Mouse (Mus musculus) CH12.LX (cell line): ENCODE measurements at regions not wholly inside any gene's neighbourhood (a gene's known extent, or its start where the extent isn't known, plus 50 kb on each side); places are given as distances from the start of the nearest gene placed in this dataset.
A peak's percentile ranks its signal among the peaks of the same experiment; 100 is the strongest.

ENCODE experiments used
- DNase-seq: peaks from one replicate; pipeline ENCODE4 v3.0.0-alpha.2; 2013; ENCODE audit errors: extremely low read depth
- H3K27ac ChIP-seq: 2 replicates; pipeline ENCODE4 v1.5.1; 2012; ENCODE audit warnings: low read depth, mild to moderate bottlenecking, control low read depth, moderate library complexity; ENCODE audit not compliant: insufficient read depth
- H3K27me3 ChIP-seq: replicated peaks from 2 replicates; pipeline ENCODE3; 2012; ENCODE audit warnings: inconsistent platforms
- H3K36me3 ChIP-seq, 2 experiments: replicated peaks in 1 of 2; 2 replicates each; pipeline versions ENCODE3 to v1.6.1; 2012; ENCODE audit warnings: inconsistent platforms in 1 of 2, low read length in 1 of 2, mild to moderate bottlenecking in 1 of 2, mixed read lengths in 1 of 2, moderate library complexity in 1 of 2; ENCODE audit not compliant: control insufficient read depth in 1 of 2, insufficient read depth in 1 of 2
- H3K4me1 ChIP-seq, 2 experiments: 2 replicates each; pipeline ENCODE4 v1.6.1; 2012; ENCODE audit warnings: inconsistent platforms in 1 of 2, moderate library complexity in 1 of 2; ENCODE audit not compliant: insufficient read depth in 2 of 2, control insufficient read depth in 1 of 2
- H3K4me2 ChIP-seq: 2 replicates; pipeline ENCODE4 v1.6.1; 2012; ENCODE audit warnings: low read depth, mild to moderate bottlenecking, control low read depth; ENCODE audit not compliant: poor library complexity, insufficient read depth, severe bottlenecking
- H3K4me3 ChIP-seq, 3 experiments: fragments of 150-350 bp in 1 of 3; sonication (generic) in 1 of 3; replicated peaks in 1 of 3; 2 replicates each; pipeline versions ENCODE3 to v1.5.1; 2011 to 2012; ENCODE audit warnings: low read depth in 2 of 3, low read length in 2 of 3, mild to moderate bottlenecking in 2 of 3, moderate library complexity in 2 of 3, control low read depth in 1 of 3, improper control_type of control experiment in 1 of 3, inconsistent platforms in 1 of 3, mixed read lengths in 1 of 3; ENCODE audit not compliant: poor library complexity in 1 of 3
- H3K79me2 ChIP-seq: replicated peaks from 2 replicates; pipeline ENCODE4 v1.6.1; 2012; ENCODE audit warnings: mild to moderate bottlenecking, moderate library complexity; ENCODE audit not compliant: control insufficient read depth, poor library complexity, insufficient read depth, severe bottlenecking; ENCODE audit errors: extremely low read depth
- H3K9ac ChIP-seq: 2 replicates; pipeline ENCODE4 v1.6.1; 2012; ENCODE audit warnings: low read depth, mild to moderate bottlenecking, control low read depth, moderate library complexity; ENCODE audit not compliant: insufficient read depth
- H3K9me3 ChIP-seq: replicated peaks from 2 replicates; pipeline ENCODE3; 2012; ENCODE audit warnings: low read length, inconsistent platforms, mixed read lengths
- BHLHE40 ChIP-seq: IDR thresholded peaks from 2 replicates; pipeline ENCODE4 v1.6.1; 2011; ENCODE audit warnings: mild to moderate bottlenecking, low read depth, low read length, improper control_type of control experiment
- CHD1 ChIP-seq: IDR thresholded peaks from 2 replicates; pipeline ENCODE4 v1.6.1; 2012; ENCODE audit warnings: low read depth, low read length, improper control_type of control experiment, inconsistent platforms
- CHD2 ChIP-seq: IDR thresholded peaks from 2 replicates; pipeline ENCODE4 v1.6.1; 2011; ENCODE audit warnings: low read length, improper control_type of control experiment
- CTCF ChIP-seq, 2 experiments: IDR thresholded peaks in 1 of 2; conservative IDR thresholded peaks in 1 of 2; 2 replicates each; pipeline ENCODE4 v1.5.1; 2011 to 2012; ENCODE audit warnings: low read depth in 2 of 2, low read length in 2 of 2, improper control_type of control experiment in 1 of 2, inconsistent platforms in 1 of 2, mild to moderate bottlenecking in 1 of 2, moderate library complexity in 1 of 2
- E2F4 ChIP-seq: IDR thresholded peaks from 2 replicates; pipeline ENCODE4 v1.6.1; 2011; ENCODE audit warnings: low read depth, low read length, improper control_type of control experiment; ENCODE audit not compliant: insufficient replicate concordance
- ELF1 ChIP-seq: IDR thresholded peaks from 2 replicates; pipeline ENCODE4 v1.6.1; 2014; ENCODE audit warnings: low read depth, mild to moderate bottlenecking, inconsistent platforms, low read length, improper control_type of control experiment
- EP300 ChIP-seq: IDR thresholded peaks from 2 replicates; pipeline ENCODE4 v1.6.1; 2011; ENCODE audit warnings: low read length, improper control_type of control experiment
- ETS1 ChIP-seq: conservative IDR thresholded peaks from 2 replicates; pipeline ENCODE4 v1.6.1; 2012; ENCODE audit warnings: low read depth, mild to moderate bottlenecking, inconsistent platforms, low read length, improper control_type of control experiment, moderate library complexity
- GABPA ChIP-seq: IDR thresholded peaks from 2 replicates; pipeline ENCODE4 v1.6.1; 2012; ENCODE audit warnings: low read depth, low read length, improper control_type of control experiment, inconsistent platforms; ENCODE audit not compliant: insufficient replicate concordance
- HCFC1 ChIP-seq: IDR thresholded peaks from 2 replicates; pipeline ENCODE4 v1.6.1; 2012; ENCODE audit warnings: low read depth, mild to moderate bottlenecking, inconsistent platforms, low read length, improper control_type of control experiment
- IRF4 ChIP-seq: IDR thresholded peaks from 2 replicates; pipeline ENCODE4 v1.6.1; 2014; ENCODE audit warnings: low read depth, mild to moderate bottlenecking, inconsistent platforms, low read length, improper control_type of control experiment
- JUN ChIP-seq: IDR thresholded peaks from 2 replicates; pipeline ENCODE4 v1.6.1; 2011; ENCODE audit warnings: low read depth, mild to moderate bottlenecking, low read length, improper control_type of control experiment, moderate library complexity; ENCODE audit not compliant: insufficient read depth
- JUND ChIP-seq: conservative IDR thresholded peaks from 2 replicates; pipeline ENCODE4 v1.6.1; 2011; ENCODE audit warnings: low read depth, low read length, improper control_type of control experiment
- KAT2A ChIP-seq: IDR thresholded peaks from 2 replicates; pipeline ENCODE4 v1.6.1; 2012; ENCODE audit warnings: low read length, improper control_type of control experiment, inconsistent platforms; ENCODE audit not compliant: insufficient replicate concordance
- MAX ChIP-seq: IDR thresholded peaks from 2 replicates; pipeline ENCODE4 v1.6.1; 2011; ENCODE audit warnings: low read length, improper control_type of control experiment
- MAZ ChIP-seq: IDR thresholded peaks from 2 replicates; pipeline ENCODE4 v1.6.1; 2012; ENCODE audit warnings: low read depth, mild to moderate bottlenecking, inconsistent platforms, low read length, improper control_type of control experiment, moderate library complexity
- MEF2A ChIP-seq: IDR thresholded peaks from 2 replicates; pipeline ENCODE4 v1.6.1; 2014; ENCODE audit warnings: low read depth, mild to moderate bottlenecking, inconsistent platforms, low read length, improper control_type of control experiment, borderline replicate concordance
- MXI1 ChIP-seq: IDR thresholded peaks from 2 replicates; pipeline ENCODE4 v1.6.1; 2011; ENCODE audit warnings: mild to moderate bottlenecking, low read depth, low read length, improper control_type of control experiment
- MYC ChIP-seq: IDR thresholded peaks from 2 replicates; pipeline ENCODE4 v1.6.1; 2011; ENCODE audit warnings: low read depth, mild to moderate bottlenecking, improper control_type of control experiment, low read length
- NELFE ChIP-seq: IDR thresholded peaks from 2 replicates; pipeline ENCODE4 v1.6.1; 2011; ENCODE audit warnings: low read depth, low read length, improper control_type of control experiment
- NRF1 ChIP-seq: IDR thresholded peaks from 2 replicates; pipeline ENCODE4 v1.6.1; 2014; ENCODE audit warnings: low read depth, mild to moderate bottlenecking, inconsistent platforms, low read length, improper control_type of control experiment, moderate library complexity
- POLR2A ChIP-seq: IDR thresholded peaks from 2 replicates; pipeline ENCODE4 v1.6.1; 2011; ENCODE audit warnings: low read depth, mild to moderate bottlenecking, improper control_type of control experiment, low read length
- POLR2AphosphoS2 ChIP-seq: IDR thresholded peaks from 2 replicates; pipeline ENCODE4 v1.6.1; 2011; ENCODE audit warnings: low read depth, low read length, improper control_type of control experiment
- RAD21 ChIP-seq: IDR thresholded peaks from 2 replicates; pipeline ENCODE4 v1.6.1; 2011; ENCODE audit warnings: low read depth, mild to moderate bottlenecking, low read length, improper control_type of control experiment, moderate library complexity
- RCOR1 ChIP-seq: conservative IDR thresholded peaks from 2 replicates; pipeline ENCODE4 v1.6.1; 2012; ENCODE audit warnings: low read depth, mild to moderate bottlenecking, inconsistent platforms, low read length, improper control_type of control experiment
- SIN3A ChIP-seq: IDR thresholded peaks from 2 replicates; pipeline ENCODE4 v1.6.1; 2012; ENCODE audit warnings: low read length, improper control_type of control experiment, inconsistent platforms
- SMC3 ChIP-seq: IDR thresholded peaks from 2 replicates; pipeline ENCODE4 v1.6.1; 2011; ENCODE audit warnings: low read depth, low read length, improper control_type of control experiment
- TCF12 ChIP-seq: IDR thresholded peaks from 2 replicates; pipeline ENCODE4 v1.6.1; 2014; ENCODE audit warnings: low read depth, mild to moderate bottlenecking, inconsistent platforms, low read length, improper control_type of control experiment
- UBTF ChIP-seq: IDR thresholded peaks from 2 replicates; pipeline ENCODE4 v1.6.1; 2012; ENCODE audit warnings: low read depth, mild to moderate bottlenecking, inconsistent platforms, low read length, improper control_type of control experiment, moderate library complexity
- USF2 ChIP-seq: conservative IDR thresholded peaks from 2 replicates; pipeline ENCODE4 v1.6.1; 2011; ENCODE audit warnings: low read depth, low read length, improper control_type of control experiment
- ZC3H11A ChIP-seq: IDR thresholded peaks from 2 replicates; pipeline ENCODE4 v1.6.1; 2012; ENCODE audit warnings: low read depth, mild to moderate bottlenecking, inconsistent platforms, low read length, improper control_type of control experiment
- ZKSCAN1 ChIP-seq: IDR thresholded peaks from 2 replicates; pipeline ENCODE4 v1.6.1; 2012; ENCODE audit warnings: low read depth, inconsistent platforms, low read length, improper control_type of control experiment, borderline replicate concordance
- ZMIZ1 ChIP-seq: IDR thresholded peaks from 2 replicates; pipeline ENCODE4 v1.6.1; 2012; ENCODE audit warnings: low read depth, mild to moderate bottlenecking, inconsistent platforms, low read length, improper control_type of control experiment
- dilution Hi-C: fragments of 300-500 bp; cut with MboI; formaldehyde crosslinking; loops from 2 replicates; pipeline ENCODE4 v1.14.3; 2020; ENCODE audit warnings: low sequenced_read_pairs; ENCODE audit not compliant: extremely low pct_unique_long_range_greater_than_20kb, extremely low pct_ligation_motif_present
- in situ Hi-C: fragments of 300-500 bp; cut with MboI; formaldehyde crosslinking; loops from 3 replicates; pipeline ENCODE4 v1.14.3; 2019; ENCODE audit warnings: low sequenced_read_pairs, low pct_ligation_motif_present, low pct_unique_long_range_greater_than_20kb, mixed read lengths

- no peak overlapping the region; the same call in 1 of the 2 replicates for H3K9ac ChIP-seq
- no peak overlapping the region for H3K4me2 ChIP-seq
- DNase-seq: peak; percentile 24
- dilution Hi-C loops: no loop called here
- H3K27me3 ChIP-seq: no peaks in the 10 kb centered on the region
- H3K36me3 ChIP-seq: no peaks in the 10 kb centered on the region
- TF ChIP-seq IRF4 (peak; percentile 42; the same call in 1 of the 2 replicates), NELFE (peak; percentile 49; the same call in 1 of the 2 replicates), JUN (no peak), SIN3A (0 out of 2 replicates have a peak, but pooled peaks have one; percentile 46), CHD1 (no peak), MXI1 (0 out of 2 replicates have a peak, but pooled peaks have one; percentile 24), POLR2AphosphoS2 (no peak), MYC (no peak), MAX (0 out of 2 replicates have a peak, but pooled peaks have one; percentile 28), TCF12 (0 out of 2 replicates have a peak, but pooled peaks have one; percentile 16), JUND (peak; percentile 91), MEF2A (no peak), CTCF (conservative IDR thresholded peaks at IDR 0.05 in 1 of 2, IDR thresholded peaks at IDR 0.05 in 1 of 2; ENCODE audit: low read depth in 2 of 2, low read length in 2 of 2) (peak in 1 of 2 experiments; percentile 78; a peak in 2 of 4 replicates), SMC3 (peak; percentile 92), NRF1 (no peak), RCOR1 (0 out of 2 replicates have a peak, but pooled peaks have one; percentile 44), MAZ (no peak), ETS1 (no peak; the same call in none of the 2 replicates), ZC3H11A (peak; percentile 81), ZKSCAN1 (no peak), ELF1 (0 out of 2 replicates have a peak, but pooled peaks have one; percentile 30), USF2 (no peak), KAT2A (no peak), GABPA (no peak), E2F4 (no peak), RAD21 (peak; percentile 74), BHLHE40 (no peak), POLR2A (no peak), CHD2 (0 out of 2 replicates have a peak, but pooled peaks have one; percentile 18), ZMIZ1 (no peak), EP300 (no peak), HCFC1 (no peak), UBTF (no peak)
- in situ Hi-C loops: loop anchor here (10.0 to 25.0 kb wide), 4 partner anchors 172 to 701 kb away; no protein-coding TSS in a partner anchor
- peaks cover 4% of the 10 kb centered on the region for H3K9me3 ChIP-seq
- peaks cover 2 to 51% of the 10 kb centered on the region in 2 experiments for H3K4me1 ChIP-seq
- peaks cover under 1% of the 10 kb centered on the region; the same call in 1 of the 2 replicates for H3K79me2 ChIP-seq
- no peak overlapping the region for H3K4me3 ChIP-seq
- no peak overlapping the region for H3K27ac ChIP-seq
Observed at GRCm38 (mm10) chr16:50036296-50036734, 236.0 kb downstream of the Cd47 start.
